ENCODE assay signal across 8 mouse cellular contexts in the genomic region with DNA sequence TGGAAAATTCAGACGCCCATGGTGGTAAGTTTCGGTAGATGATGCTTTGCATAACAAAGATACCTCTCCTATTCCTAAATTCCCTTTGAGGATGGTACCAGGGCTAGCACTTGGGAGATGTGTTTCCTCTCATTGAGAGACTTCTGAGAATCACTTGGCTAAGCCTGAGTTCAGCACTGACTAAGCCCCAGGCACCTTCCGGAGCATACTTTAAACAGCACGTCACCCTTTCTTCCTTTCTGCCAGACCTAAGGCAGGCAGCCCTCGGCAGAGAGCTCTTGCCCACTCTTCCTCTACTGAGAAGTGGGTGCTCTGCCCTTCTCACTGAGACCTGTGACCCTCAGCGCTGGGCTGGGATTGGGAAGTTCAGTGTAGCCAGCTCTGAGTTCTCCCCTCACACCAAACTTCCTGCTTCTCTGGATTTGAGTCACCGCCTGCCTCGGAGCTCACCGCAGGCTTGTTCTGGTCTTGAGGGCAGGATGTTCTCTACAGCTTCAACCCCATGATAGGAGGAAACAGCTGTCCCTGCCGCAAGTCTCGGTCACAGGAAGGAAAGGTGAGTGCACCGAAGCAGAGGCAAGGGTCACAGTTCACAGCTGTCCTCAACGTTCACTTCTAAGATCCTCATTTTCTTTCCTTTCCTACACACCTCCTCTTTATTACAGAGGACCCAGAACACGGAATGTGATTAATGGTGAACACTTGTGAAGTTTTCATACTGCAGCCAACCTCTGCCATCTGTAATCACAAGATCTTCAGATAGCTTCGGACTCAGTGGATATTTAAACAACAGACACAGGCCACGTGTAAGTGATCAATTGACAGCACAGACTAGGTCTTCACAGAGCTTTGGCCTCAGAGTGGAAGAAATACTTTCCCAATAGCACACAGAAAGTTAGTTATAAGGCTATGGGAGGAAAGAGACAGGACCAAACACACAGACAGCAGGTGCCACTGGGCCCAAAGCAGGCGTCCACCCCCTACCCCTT. TPM values are rescaled to one million over a fixed set of nuclear protein-coding genes. Genes with fewer than 3 reads are reported as not detected.
DNase-seq lines count a peak whose midpoint lies in the region; ATAC-seq and TF ChIP-seq lines count a peak whose summit lies in the region.

No protein-coding gene starts in this region.

- no peak for TF ChIP-seq CTCF in midbrain, postnatal 0 days (IDR thresholded peaks at IDR 0.05)

- no peaks in the 10 kb centered on the region for H3K9me3 ChIP-seq in heart, embryonic 10.5 days
- no peaks in the 10 kb centered on the region for H3K9me3 ChIP-seq in midbrain, postnatal 0 days (ENCODE audit: low read length)
- no peaks in the 10 kb centered on the region for H3K9me3 ChIP-seq in neural tube, embryonic 15.5 days (replicated peaks)

- no peak overlapping the region for H3K4me3 ChIP-seq in heart, embryonic 10.5 days
- no peak overlapping the region for H3K4me3 ChIP-seq in midbrain, postnatal 0 days (ENCODE audit: low read depth, low read length)
- no peak overlapping the region for H3K4me3 ChIP-seq in neural tube, embryonic 15.5 days (replicated peaks)

- peak; percentile 79 for ATAC-seq in monocyte, adult 5-6 weeks (replicated peaks; ENCODE audit: insufficient number of reproducible peaks, low FRiP score, low TSS enrichment, poor library complexity, severe bottlenecking)
- ATAC-seq in midbrain, postnatal 0 days (ENCODE audit: low FRiP score) = no peak
- no peak for ATAC-seq in erythroblast, adult 5-6 weeks (replicated peaks; ENCODE audit: low FRiP score, poor library complexity, severe bottlenecking)
- ATAC-seq in neural tube, embryonic 15.5 days (ENCODE audit: low FRiP score) = no peak

- no peaks in the 10 kb centered on the region for H3K27me3 ChIP-seq in heart, embryonic 10.5 days (ENCODE audit: insufficient read depth, poor library complexity, severe bottlenecking)
- H3K27me3 ChIP-seq in midbrain, postnatal 0 days (ENCODE audit: insufficient read depth, low read length) = no peaks in the 10 kb centered on the region
- H3K27me3 ChIP-seq in neural tube, embryonic 15.5 days (replicated peaks) = no peaks in the 10 kb centered on the region

- no peaks in the 10 kb centered on the region for H3K36me3 ChIP-seq in heart, embryonic 10.5 days
- no peaks in the 10 kb centered on the region for H3K36me3 ChIP-seq in midbrain, postnatal 0 days (ENCODE audit: insufficient read depth, low read length)
- H3K36me3 ChIP-seq in neural tube, embryonic 15.5 days = no peaks in the 10 kb centered on the region

- H3K4me1 ChIP-seq in heart, embryonic 10.5 days = no peaks in the 10 kb centered on the region
- no peaks in the 10 kb centered on the region for H3K4me1 ChIP-seq in midbrain, postnatal 0 days (ENCODE audit: insufficient read depth, low read length)
- H3K4me1 ChIP-seq in neural tube, embryonic 15.5 days = no peaks in the 10 kb centered on the region

- H3K4me2 ChIP-seq in midbrain, postnatal 0 days (ENCODE audit: low read depth, low read length, poor library complexity, severe bottlenecking) = no peak overlapping the region
- no peak overlapping the region for H3K4me2 ChIP-seq in neural tube, embryonic 15.5 days

- H3K27ac ChIP-seq in heart, embryonic 10.5 days = no peak overlapping the region
- H3K27ac ChIP-seq in midbrain, postnatal 0 days (ENCODE audit: low read depth, low read length) = no peak overlapping the region
- H3K27ac ChIP-seq in neural tube, embryonic 15.5 days (replicated peaks) = no peak overlapping the region

- WGBS in heart, embryonic 10.5 days = 53% methylated on average over 17 of the region's 17 CpGs
- 77% methylated on average over 17 of the region's 17 CpGs for WGBS in midbrain, postnatal 0 days
- 78% methylated on average over 17 of the region's 17 CpGs for WGBS in neural tube, embryonic 15.5 days

- peak; percentile 88 for DNase-seq in CD4-positive helper T cell, adult 2 months (ENCODE audit: low read depth, low spot score)
- peak; percentile 62 for DNase-seq in heart, embryonic 10.5 days (ENCODE audit: low spot score)
- DNase-seq in kidney, postnatal 14 days = peak; percentile 45
- DNase-seq in midbrain, postnatal 0 days (ENCODE audit: low spot score) = no peak
- no peak for DNase-seq in frontal cortex, postnatal 25 days (ENCODE audit: low spot score in 2 of 2)

- no peak overlapping the region for H3K9ac ChIP-seq in midbrain, postnatal 0 days (replicated peaks; ENCODE audit: low read length, poor library complexity, severe bottlenecking)
- no peak overlapping the region for H3K9ac ChIP-seq in neural tube, embryonic 15.5 days (replicated peaks)

RNA-seq across cellular contexts. Expression of gene AA467197, which starts 15.6 kb away (rescaled TPM):
- polyA plus RNA-seq in heart, embryonic 10.5 days (2016; fragmentation: Nextera tagmentation; extraction: Ambion mirVana) = not detected in 2 replicates
- total RNA-seq in monocyte, adult 5-6 weeks (2017) = 3.2 to 7.8 TPM in 2 of 3 replicates, not detected in the other
- total RNA-seq in midbrain, postnatal 0 days (2014; rRNA removed) = 1.0 TPM in 1 of 2 replicates, not detected in the other
- polyA plus RNA-seq in midbrain, postnatal 0 days (2015; fragmentation: Nextera tagmentation; extraction: Ambion mirVana) = 0.47 and 1.0 TPM in 2 replicates
- 3.1 and 10.7 TPM in 2 replicates for total RNA-seq in erythroblast, adult 5-6 weeks (2015; ENCODE audit: low replicate concordance)
- total RNA-seq in erythroblast, adult 5-6 weeks (2017; ENCODE audit: low replicate concordance) = 5.6 and 7.5 TPM in 2 replicates
- polyA plus RNA-seq in neural tube, embryonic 15.5 days (2015; fragmentation: Nextera tagmentation; extraction: Ambion mirVana) = 1.1 and 5.5 TPM in 2 replicates

RNA-seq across cellular contexts. Expression of gene Gatm, which starts 41.3 kb away (rescaled TPM):
- 19.3 and 30.1 TPM in 2 replicates for polyA plus RNA-seq in heart, embryonic 10.5 days (2016; fragmentation: Nextera tagmentation; extraction: Ambion mirVana)
- total RNA-seq in monocyte, adult 5-6 weeks (2017) = 0.75 to 0.97 TPM (median 0.95 TPM) in 3 replicates
- total RNA-seq in midbrain, postnatal 0 days (2014; rRNA removed) = 44.9 and 55.5 TPM in 2 replicates
- 68.4 and 72.1 TPM in 2 replicates for polyA plus RNA-seq in midbrain, postnatal 0 days (2015; fragmentation: Nextera tagmentation; extraction: Ambion mirVana)
- total RNA-seq in erythroblast, adult 5-6 weeks (2015; ENCODE audit: low replicate concordance) = 47.1 and 48.5 TPM in 2 replicates
- total RNA-seq in erythroblast, adult 5-6 weeks (2017; ENCODE audit: low replicate concordance) = 26.8 and 29.3 TPM in 2 replicates
- polyA plus RNA-seq in neural tube, embryonic 15.5 days (2015; fragmentation: Nextera tagmentation; extraction: Ambion mirVana) = 41.3 and 45.0 TPM in 2 replicates

RNA-seq across cellular contexts. Expression of gene Slc30a4, which starts 50.1 kb away (rescaled TPM):
- 5.4 and 5.9 TPM in 2 replicates for polyA plus RNA-seq in heart, embryonic 10.5 days (2016; fragmentation: Nextera tagmentation; extraction: Ambion mirVana)
- total RNA-seq in monocyte, adult 5-6 weeks (2017) = 1.1 to 3.7 TPM (median 1.6 TPM) in 3 replicates
- 31.6 and 38.6 TPM in 2 replicates for total RNA-seq in midbrain, postnatal 0 days (2014; rRNA removed)
- polyA plus RNA-seq in midbrain, postnatal 0 days (2015; fragmentation: Nextera tagmentation; extraction: Ambion mirVana) = 5.3 and 6.1 TPM in 2 replicates
- 0.42 TPM in 1 of 2 replicates, not detected in the other for total RNA-seq in erythroblast, adult 5-6 weeks (2015; ENCODE audit: low replicate concordance)
- total RNA-seq in erythroblast, adult 5-6 weeks (2017; ENCODE audit: low replicate concordance) = 0.43 and 0.56 TPM in 2 replicates
- polyA plus RNA-seq in neural tube, embryonic 15.5 days (2015; fragmentation: Nextera tagmentation; extraction: Ambion mirVana) = 6.5 and 6.7 TPM in 2 replicates

Comparison
In these comparisons a context has a peak if more than half of its experiments do, and no peak if none do; other contexts are left out.
1. DNase-seq: peak in CD4-positive helper T cell, adult 2 months (single experiment), heart, embryonic 10.5 days (single experiment) and kidney, postnatal 14 days (single experiment); none in midbrain, postnatal 0 days (single experiment) and frontal cortex, postnatal 25 days (0 of 2).
2. RNA of gene Gatm, which starts 41.3 kb away (total RNA-seq): 26.8 to 48.5 TPM in erythroblast, adult 5-6 weeks and 44.9 to 55.5 TPM in midbrain, postnatal 0 days; 0.75 to 0.97 TPM in monocyte, adult 5-6 weeks; every median in the first group is over 10 times any median in the second.